Mouse (Mus musculus): ENCODE data around the gene Strbp.
A peak's percentile ranks its signal among the peaks of the same experiment; 100 is the strongest.

The Strbp gene

GRCm38 (mm10) chr2:37703230-37703954 lies at the start of gene Strbp:
Strbp (minus strand) TSS chr2:37703859.
- peak; percentile 95 to 97 for DNase-seq (ENCODE audit: inconsistent age in 2 of 2, low spot score in 1 of 2)

- DNase-seq (ENCODE audit: inconsistent age in 2 of 2, low spot score in 1 of 2) = no peak
Observed at GRCm38 (mm10) chr2:37751114-37751513, 47.5 kb upstream of the Strbp start.

GRCm38 (mm10) chr2:37749323-37749722 lies 45.7 kb upstream of the Strbp start:
- no peak for DNase-seq (ENCODE audit: inconsistent age in 2 of 2, low spot score in 1 of 2)

GRCm38 (mm10) chr2:37748442-37749066 lies 44.9 kb upstream of the Strbp start:
- DNase-seq (ENCODE audit: inconsistent age in 2 of 2, low spot score in 1 of 2) = no peak

GRCm38 (mm10) chr2:37747909-37748308 lies 44.2 kb upstream of the Strbp start:
- no peak for DNase-seq (ENCODE audit: inconsistent age in 2 of 2, low spot score in 1 of 2)

GRCm38 (mm10) chr2:37746293-37747049 lies 42.8 kb upstream of the Strbp start:
- peak; percentile 25 to 66 for DNase-seq (ENCODE audit: inconsistent age in 2 of 2, low spot score in 1 of 2)

GRCm38 (mm10) chr2:37744773-37745395 lies 41.2 kb upstream of the Strbp start:
- DNase-seq (ENCODE audit: inconsistent age in 2 of 2, low spot score in 1 of 2) = no peak

GRCm38 (mm10) chr2:37741806-37742554 lies 38.3 kb upstream of the Strbp start:
- DNase-seq (ENCODE audit: inconsistent age in 2 of 2, low spot score in 1 of 2) = no peak

- DNase-seq (ENCODE audit: inconsistent age in 2 of 2, low spot score in 1 of 2) = no peak
Observed at GRCm38 (mm10) chr2:37735807-37736188, 32.1 kb upstream of the Strbp start.

- peak; percentile 42 to 68 for DNase-seq (ENCODE audit: inconsistent age in 2 of 2, low spot score in 1 of 2)
Observed at GRCm38 (mm10) chr2:37734979-37735806, 31.5 kb upstream of the Strbp start.

GRCm38 (mm10) chr2:37731241-37731801 lies 27.7 kb upstream of the Strbp start:
- peak; percentile 79 to 93 for DNase-seq (ENCODE audit: inconsistent age in 2 of 2, low spot score in 1 of 2)

GRCm38 (mm10) chr2:37724231-37724630 lies 20.6 kb upstream of the Strbp start:
- DNase-seq (ENCODE audit: inconsistent age in 2 of 2, low spot score in 1 of 2) = peak; percentile 56 to 63

- DNase-seq (ENCODE audit: inconsistent age in 2 of 2, low spot score in 1 of 2) = no peak
Observed at GRCm38 (mm10) chr2:37723501-37724090, 19.9 kb upstream of the Strbp start.

- no peak for DNase-seq (ENCODE audit: inconsistent age in 2 of 2, low spot score in 1 of 2)
Observed at GRCm38 (mm10) chr2:37722674-37723465, 19.2 kb upstream of the Strbp start.

- DNase-seq (ENCODE audit: inconsistent age in 2 of 2, low spot score in 1 of 2) = peak in 1 of 2 experiments; percentile 37
Observed at GRCm38 (mm10) chr2:37716266-37716665, 12.6 kb upstream of the Strbp start.

- no peak for DNase-seq (ENCODE audit: inconsistent age in 2 of 2, low spot score in 1 of 2)
Observed at GRCm38 (mm10) chr2:37715364-37715763, 11.7 kb upstream of the Strbp start.

GRCm38 (mm10) chr2:37713100-37713499 lies 9.4 kb upstream of the Strbp start:
- DNase-seq (ENCODE audit: inconsistent age in 2 of 2, low spot score in 1 of 2) = peak in 1 of 2 experiments; percentile 54

GRCm38 (mm10) chr2:37708835-37709234 lies 5.2 kb upstream of the Strbp start:
- DNase-seq (ENCODE audit: inconsistent age in 2 of 2, low spot score in 1 of 2) = no peak

All from adrenal gland, adult (tissue).